Mouse (Mus musculus) MEL-GATA-1-ER (cell line): ENCODE data around the gene Arhgap6.

Source experiments
- DNase-seq: peaks from one replicate; pipeline ENCODE4 v3.0.0-alpha.2; 2012; ENCODE audit warnings: low read depth; ENCODE audit errors: extremely low read depth

Arhgap6 gene

DNA sequence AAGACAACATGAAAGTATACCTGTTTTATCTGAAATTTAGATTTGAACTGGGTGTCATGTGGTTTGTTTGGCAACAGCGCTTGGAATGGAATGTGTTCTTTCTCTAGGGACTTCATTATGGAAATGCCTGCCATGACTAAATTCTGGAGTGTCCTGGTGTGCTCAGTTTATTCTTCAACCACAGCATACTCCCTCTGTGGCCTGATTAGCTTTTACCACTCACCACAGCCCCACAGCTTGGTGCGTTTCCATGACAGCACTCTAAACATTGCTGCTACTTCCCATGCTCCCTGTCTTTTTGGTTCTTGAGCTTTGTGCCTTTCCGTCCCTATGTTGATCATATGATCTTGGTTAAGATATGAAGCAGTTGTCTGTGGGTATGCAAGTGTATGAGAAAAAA, 182.9 kb downstream of the Arhgap6 start:
- DNase-seq: no peak

- no peak for DNase-seq
Observed at GRCm38 (mm10) chrX:168980370-168980769, 185.5 kb downstream of the Arhgap6 start.

- no peak for DNase-seq
Observed at GRCm38 (mm10) chrX:169007066-169007465, 212.2 kb downstream of the Arhgap6 start.

DNA sequence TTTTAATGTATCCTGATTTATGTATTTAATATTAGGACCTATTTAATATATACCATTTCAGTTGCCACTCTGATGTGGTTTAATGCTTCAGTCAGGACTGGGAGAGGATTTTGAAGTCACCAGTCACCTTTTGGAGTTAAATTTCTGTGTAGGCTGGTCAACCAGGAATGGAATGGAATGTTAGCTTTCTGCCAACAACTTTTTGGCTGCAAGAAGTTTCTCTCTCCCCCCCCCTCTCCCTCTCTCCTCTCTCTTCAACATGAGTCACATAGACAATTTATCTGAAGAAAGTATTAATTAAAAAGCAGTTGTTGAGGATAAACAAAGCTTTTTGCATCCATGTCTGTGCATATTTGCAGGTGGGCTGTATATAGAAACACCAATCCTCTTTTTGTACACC, 217.8 kb downstream of the Arhgap6 start:
- no peak for DNase-seq

- no peak for DNase-seq
Observed at GRCm38 (mm10) chrX:169034390-169034789, 239.5 kb downstream of the Arhgap6 start.

- DNase-seq: peak; percentile 84
Observed at GRCm38 (mm10) chrX:169036403-169037296, 241.8 kb downstream of the Arhgap6 start.

DNA sequence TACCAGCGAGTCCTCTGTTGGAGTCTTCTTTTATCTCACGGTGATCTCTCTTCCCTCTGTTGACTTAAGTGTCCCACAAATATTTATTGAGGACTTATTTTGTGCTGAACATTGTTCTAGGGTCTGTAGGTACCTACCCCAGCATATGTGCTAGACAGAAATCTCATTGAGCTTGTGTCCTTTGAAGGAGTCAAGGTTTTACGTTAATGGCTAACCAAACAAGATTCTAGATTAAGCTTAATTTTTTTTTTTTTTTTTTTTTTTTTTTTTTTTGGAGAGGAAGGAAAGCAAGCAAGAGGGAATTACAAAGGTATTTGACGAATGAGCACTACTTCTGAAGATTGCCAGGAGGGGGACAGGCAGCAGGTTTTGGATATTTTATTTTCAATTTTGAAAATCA, 242.5 kb downstream of the Arhgap6 start:
- no peak for DNase-seq

- DNase-seq: peak; percentile 68
Observed at GRCm38 (mm10) chrX:169043872-169044271, 249.0 kb downstream of the Arhgap6 start.

GRCm38 (mm10) chrX:169047595-169047994, 252.7 kb downstream of the Arhgap6 start:
- peak; percentile 89 for DNase-seq

DNA sequence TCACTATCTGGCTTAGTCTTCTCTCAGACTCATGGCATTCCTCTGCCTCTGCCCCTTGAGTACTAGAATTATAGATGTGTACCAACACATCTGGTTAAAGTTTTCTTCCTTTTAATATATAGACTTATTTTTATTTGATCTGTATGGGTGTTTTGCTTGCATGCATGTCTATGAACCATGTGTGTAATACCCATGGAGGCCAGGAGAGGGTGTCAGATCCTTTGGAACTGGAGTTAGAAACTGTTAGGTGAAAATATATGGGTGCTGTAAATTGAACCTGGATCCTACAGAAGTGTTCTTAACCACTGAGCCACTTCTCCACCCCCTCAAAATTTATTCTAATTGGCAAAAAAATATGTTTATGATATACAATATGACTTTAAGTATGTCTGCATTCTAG, 254.7 kb downstream of the Arhgap6 start:
- DNase-seq: no peak

GRCm38 (mm10) chrX:169053907-169054476, 259.1 kb downstream of the Arhgap6 start:
- DNase-seq: no peak

GRCm38 (mm10) chrX:169062555-169062954, 267.7 kb downstream of the Arhgap6 start:
- no peak for DNase-seq

- no peak for DNase-seq
Observed at GRCm38 (mm10) chrX:169065298-169065697, 270.4 kb downstream of the Arhgap6 start.

GRCm38 (mm10) chrX:169065922-169066321, 271.0 kb downstream of the Arhgap6 start:
- peak; percentile 64 for DNase-seq

DNA sequence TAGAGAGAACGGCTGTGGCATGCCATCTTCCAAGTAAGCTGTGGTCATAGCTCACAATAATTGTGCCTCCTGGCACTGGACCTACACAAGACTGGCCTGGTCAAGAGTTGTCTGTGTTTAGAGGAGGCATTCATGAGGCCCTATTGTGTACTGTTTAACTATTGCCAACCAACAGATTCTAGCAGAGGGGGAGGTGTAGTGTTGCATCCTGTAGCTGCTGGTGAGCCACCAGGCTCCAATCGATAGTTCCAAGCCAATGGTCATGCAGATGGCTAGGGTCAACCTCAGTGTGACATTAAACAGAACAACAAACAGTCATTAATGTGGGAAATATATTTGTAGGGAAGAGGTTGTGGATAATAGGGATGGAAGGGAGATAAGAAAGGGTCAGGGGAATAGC, 280.1 kb downstream of the Arhgap6 start:
- no peak for DNase-seq

GRCm38 (mm10) chrX:169081609-169082008, 286.7 kb downstream of the Arhgap6 start:
- DNase-seq: no peak

DNA sequence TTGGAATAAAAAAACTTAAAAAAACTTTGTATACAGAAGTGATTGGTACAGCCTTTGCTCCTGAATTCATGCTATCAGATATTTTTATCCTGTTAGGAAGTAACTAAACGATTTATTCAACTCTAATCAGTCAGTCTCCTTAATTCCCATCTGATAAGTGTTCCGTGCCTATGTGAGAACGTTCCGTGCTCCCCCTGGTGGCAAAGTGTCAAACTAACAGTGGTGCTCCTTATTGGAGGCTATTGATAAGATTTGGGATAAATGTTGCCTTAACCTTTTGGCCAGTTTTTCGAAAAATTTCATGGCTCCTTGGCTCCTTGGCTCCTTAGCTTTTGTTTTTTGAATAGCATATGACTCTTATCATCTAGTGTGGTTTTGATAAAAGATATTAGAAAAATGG, 291.0 kb downstream of the Arhgap6 start:
- DNase-seq: no peak

GRCm38 (mm10) chrX:169089221-169089620, 294.3 kb downstream of the Arhgap6 start:
- DNase-seq: no peak

DNA sequence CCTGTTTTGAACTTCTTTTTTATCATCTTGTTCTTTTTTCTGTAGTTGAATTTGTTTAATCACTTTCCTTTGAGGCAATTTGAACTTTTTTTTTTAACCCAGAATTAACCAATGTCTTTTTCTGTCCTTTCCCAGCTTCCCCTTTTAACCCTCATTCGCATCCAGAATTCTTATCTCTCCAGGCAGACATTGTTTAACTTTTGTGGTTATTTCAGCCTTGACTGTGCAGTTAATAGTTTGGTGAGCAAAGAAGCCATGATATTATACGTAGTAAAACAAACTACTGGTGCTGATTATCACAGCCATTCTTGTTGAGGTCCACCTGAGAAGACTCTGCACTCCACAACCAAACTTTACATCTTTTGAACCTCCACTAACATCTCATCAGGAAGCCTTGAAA, 299.7 kb downstream of the Arhgap6 start:
- peak; percentile 97 for DNase-seq

- peak; percentile 95 for DNase-seq
Observed at GRCm38 (mm10) chrX:169095584-169095983, 300.7 kb downstream of the Arhgap6 start.

- no peak for DNase-seq
Observed at GRCm38 (mm10) chrX:169102665-169103064, 307.8 kb downstream of the Arhgap6 start.

DNA sequence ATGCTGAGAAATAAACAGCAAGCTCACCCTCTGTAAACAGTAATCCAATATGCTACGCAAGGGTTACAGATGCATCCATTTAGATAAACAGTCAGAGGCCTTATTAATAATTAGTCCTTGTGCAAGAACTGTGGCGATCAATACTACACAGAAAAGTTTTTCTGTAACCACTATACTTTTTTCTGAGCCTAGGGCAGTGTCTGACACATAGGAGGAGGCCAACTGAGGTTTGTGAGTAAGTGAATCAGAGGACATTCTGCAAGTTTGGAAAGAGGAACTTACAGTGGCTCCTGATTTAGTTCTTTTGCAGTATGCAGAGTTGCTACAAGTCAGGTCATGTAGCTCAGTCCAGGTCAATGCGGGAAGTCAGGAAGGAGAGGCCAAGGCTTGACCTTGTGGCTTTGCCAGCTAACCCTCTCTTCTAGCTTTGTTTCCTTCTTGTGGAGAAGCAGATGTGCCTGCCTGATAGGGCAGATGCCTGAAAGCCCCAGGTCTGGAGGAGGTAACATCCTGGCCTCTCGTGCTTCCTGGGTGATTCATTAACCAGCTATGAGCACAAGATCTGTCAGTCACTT, 311.2 kb downstream of the Arhgap6 start:
- peak; percentile 76 for DNase-seq
